Mouse (Mus musculus) kidney, adult 2 months (tissue): ENCODE measurements around the gene Fam136a. TPM values are rescaled to one million over a fixed set of nuclear protein-coding genes. Genes with fewer than 3 reads are reported as not detected.
A peak's percentile ranks its signal among the peaks of the same experiment; 100 is the strongest.

Experiments used
- DNase-seq: peaks from one replicate; pipeline ENCODE4 v3.0.0; 2021
- H3K27ac ChIP-seq: fragments of 200-500 bp; 2 replicates; pipeline ENCODE4 v1.5.1; 2012; ENCODE audit warnings: low read depth, low read length, control low read depth, inconsistent platforms; ENCODE audit not compliant: insufficient read depth
- H3K27me3 ChIP-seq: fragments of 200-500 bp; replicated peaks from 2 replicates; pipeline ENCODE4 v1.6.1; 2012; ENCODE audit warnings: mild to moderate bottlenecking, moderate library complexity, low read length, inconsistent platforms; ENCODE audit not compliant: control insufficient read depth, insufficient read depth
- H3K36me3 ChIP-seq: fragments of 200-500 bp; 2 replicates; pipeline ENCODE4 v1.6.1; 2012; ENCODE audit warnings: mild to moderate bottlenecking, moderate library complexity, low read length, inconsistent platforms; ENCODE audit not compliant: control insufficient read depth, insufficient read depth
- H3K4me1 ChIP-seq: fragments of 200-500 bp; 2 replicates; pipeline ENCODE4 v1.6.1; 2011; ENCODE audit warnings: low read length; ENCODE audit not compliant: control insufficient read depth, insufficient read depth
- H3K4me3 ChIP-seq: fragments of 200-500 bp; 2 replicates; pipeline ENCODE4 v1.5.1; 2011; ENCODE audit warnings: mild to moderate bottlenecking, low read depth, low read length, control low read depth; ENCODE audit not compliant: insufficient read depth
- CTCF ChIP-seq: fragments of 200-500 bp; conservative IDR thresholded peaks from 2 replicates; pipeline ENCODE4 v1.5.1; 2011; ENCODE audit warnings: low read depth, mild to moderate bottlenecking, control low read depth, low read length, moderate library complexity, mixed read lengths; ENCODE audit not compliant: insufficient read depth, insufficient read length
- POLR2A ChIP-seq: fragments of 200-500 bp; IDR thresholded peaks from one replicate; pipeline ENCODE4 v1.6.1; 2011; ENCODE audit warnings: low read depth, low read length, control low read depth
- WGBS: fragments of 180-500 bp; shearing (Covaris S2); methylation state at CpG from one replicate; pipeline ENCODE4 v1.1.7; 2018; 5-methylcytosine and 5-hydroxymethylcytosine counted together
- polyA plus RNA-seq: library from polyadenylated mRNA; depleted of rRNA; stranded (reverse); fragments of >200 nt; gene quantifications from 2 replicates; pipeline ENCODE4 v1.2.3, GENCODE M21; 2012

The Fam136a gene
- polyA plus RNA-seq, 1 experiment, result 19.7 TPM

GRCm38 (mm10) chr6:86397257-86397980 lies 32.0 kb downstream of the Fam136a start:
- H3K36me3 ChIP-seq, result no peaks in the 10 kb centered on the region
- no peak for TF ChIP-seq POLR2A
- no peak for TF ChIP-seq CTCF
- peak overlapping the region; percentile 48 for H3K27ac ChIP-seq
- no peaks in the 10 kb centered on the region for H3K27me3 ChIP-seq
- no peak for DNase-seq
- peaks cover 6% of the 10 kb centered on the region; the same call in 1 of the 2 replicates for H3K4me1 ChIP-seq
- H3K4me3 ChIP-seq, result peak overlapping the region; percentile 88
- WGBS, result under 1% methylated on average over 14 of the region's 14 CpGs

DNA sequence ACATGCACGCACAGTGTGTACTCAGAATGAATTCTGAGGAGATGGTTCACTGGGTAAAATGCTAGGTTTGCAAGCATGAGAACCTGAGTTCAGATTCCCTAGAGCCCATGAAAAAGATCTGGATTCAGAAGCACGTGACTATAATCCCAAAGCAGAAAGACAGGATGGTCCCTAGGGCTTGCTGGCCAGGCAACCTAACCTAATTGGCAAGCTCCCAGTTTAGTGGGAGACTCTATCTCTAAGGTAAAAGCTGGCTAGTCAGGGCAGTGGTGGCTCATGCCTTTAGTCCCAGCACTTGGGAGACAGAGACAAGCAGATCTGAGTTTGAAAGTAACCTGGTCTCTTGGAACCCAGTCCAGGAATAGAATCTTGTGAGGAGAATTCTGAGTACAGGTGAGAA lies 33.5 kb downstream of the Fam136a start:
- DNase-seq, result no peak
- TF ChIP-seq CTCF, result no peak
- TF ChIP-seq POLR2A, result no peak
- Histone ChIP-seq H3K4me1 (peaks cover 6% of the 10 kb centered on the region; the same call in 1 of the 2 replicates), H3K27ac (no peak overlapping the region), H3K27me3 (no peaks in the 10 kb centered on the region), H3K36me3 (no peaks in the 10 kb centered on the region), H3K4me3 (no peak overlapping the region)
- 85% methylated on average over 2 of the region's 2 CpGs for WGBS

DNA sequence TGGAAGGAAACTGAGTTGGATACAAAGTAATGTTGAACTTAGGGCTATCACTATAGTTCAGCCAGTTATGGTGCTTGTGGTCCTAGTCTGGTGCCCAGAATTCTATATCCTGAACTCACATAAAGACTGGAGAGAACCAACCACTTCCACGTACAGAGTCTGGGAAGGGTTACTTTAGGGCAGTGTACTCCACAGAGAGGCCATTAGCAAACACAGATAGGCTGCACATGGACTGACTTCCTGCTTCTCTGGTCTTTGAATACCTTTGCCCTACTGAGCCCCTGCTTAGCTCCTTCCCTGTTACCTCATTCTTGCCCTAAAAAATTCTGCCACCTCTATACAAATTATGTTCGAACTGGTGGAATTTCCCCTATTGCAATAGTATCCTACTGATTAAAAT lies 34.5 kb downstream of the Fam136a start:
- Histone ChIP-seq H3K36me3 (no peaks in the 10 kb centered on the region), H3K27ac (no peak overlapping the region), H3K4me3 (no peak overlapping the region), H3K4me1 (peaks cover 5% of the 10 kb centered on the region; the same call in 1 of the 2 replicates), H3K27me3 (no peaks in the 10 kb centered on the region)
- DNase-seq, result no peak
- TF ChIP-seq POLR2A (no peak), CTCF (no peak)
- WGBS, result 76% methylated on average over 2 of the region's 2 CpGs

DNA sequence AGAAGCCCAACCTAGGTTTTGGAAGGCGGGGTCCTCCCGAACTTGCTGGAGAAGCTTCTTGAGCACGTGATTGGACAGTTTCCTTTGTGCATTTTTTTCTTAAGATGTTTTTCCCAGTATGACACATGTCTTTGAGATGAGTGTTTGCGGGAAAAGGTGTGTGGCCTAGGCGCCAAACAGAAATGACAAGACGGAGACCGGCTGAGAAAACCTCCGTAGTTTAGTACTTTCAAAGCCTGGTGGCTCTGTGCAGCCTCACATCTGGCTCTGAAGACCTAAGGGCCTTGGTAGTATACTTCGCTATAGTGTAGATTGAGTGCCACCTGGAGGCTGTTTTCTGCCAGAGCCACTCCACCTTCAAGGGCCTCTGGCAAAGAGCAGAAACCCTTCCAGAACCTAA lies 35.5 kb downstream of the Fam136a start:
- WGBS, result 3% methylated on average over 9 of the region's 9 CpGs
- peak; percentile 93 for DNase-seq
- H3K4me1 ChIP-seq, result peaks cover 6% of the 10 kb centered on the region; the same call in 1 of the 2 replicates
- H3K27ac ChIP-seq, result no peak overlapping the region
- no peak for TF ChIP-seq POLR2A
- TF ChIP-seq CTCF, result peak; percentile 84
- no peaks in the 10 kb centered on the region for H3K27me3 ChIP-seq
- H3K36me3 ChIP-seq, result no peaks in the 10 kb centered on the region
- no peak overlapping the region for H3K4me3 ChIP-seq

GRCm38 (mm10) chr6:86402681-86403607 lies 37.5 kb downstream of the Fam136a start:
- H3K4me3 ChIP-seq, result no peak overlapping the region
- peaks cover 6% of the 10 kb centered on the region; the same call in 1 of the 2 replicates for H3K4me1 ChIP-seq
- no peak overlapping the region for H3K27ac ChIP-seq
- H3K27me3 ChIP-seq, result no peaks in the 10 kb centered on the region
- H3K36me3 ChIP-seq, result no peaks in the 10 kb centered on the region
- 49% methylated on average over 12 of the region's 12 CpGs for WGBS
- DNase-seq, result no peak
- TF ChIP-seq CTCF, result no peak
- TF ChIP-seq POLR2A, result no peak

GRCm38 (mm10) chr6:86403728-86404099 lies 38.3 kb downstream of the Fam136a start:
- TF ChIP-seq CTCF (no peak), POLR2A (no peak)
- DNase-seq, result peak; percentile 92
- Histone ChIP-seq H3K4me3 (0 out of 2 replicates have a peak overlapping the region, but pooled peaks have one; percentile 96), H3K27me3 (no peaks in the 10 kb centered on the region), H3K27ac (no peak overlapping the region), H3K4me1 (peaks cover 6% of the 10 kb centered on the region; the same call in 1 of the 2 replicates), H3K36me3 (no peaks in the 10 kb centered on the region)
- WGBS, result 1% methylated on average over 15 of the region's 15 CpGs
